Mouse (Mus musculus): ENCODE measurements around the gene Dnaja3. TPM values are rescaled to one million over a fixed set of nuclear protein-coding genes. Genes with fewer than 3 reads are reported as not detected.
A peak's percentile ranks its signal among the peaks of the same experiment; 100 is the strongest.
"Not testable (repeated sequence)": the region's sequence is repeated elsewhere in the genome, so short reads cannot be mapped to it uniquely, and the experiment has no call there.

Gene Dnaja3
- polyA plus RNA-seq, 1 experiment from 2014 or later, result 58.3 TPM

DNA sequence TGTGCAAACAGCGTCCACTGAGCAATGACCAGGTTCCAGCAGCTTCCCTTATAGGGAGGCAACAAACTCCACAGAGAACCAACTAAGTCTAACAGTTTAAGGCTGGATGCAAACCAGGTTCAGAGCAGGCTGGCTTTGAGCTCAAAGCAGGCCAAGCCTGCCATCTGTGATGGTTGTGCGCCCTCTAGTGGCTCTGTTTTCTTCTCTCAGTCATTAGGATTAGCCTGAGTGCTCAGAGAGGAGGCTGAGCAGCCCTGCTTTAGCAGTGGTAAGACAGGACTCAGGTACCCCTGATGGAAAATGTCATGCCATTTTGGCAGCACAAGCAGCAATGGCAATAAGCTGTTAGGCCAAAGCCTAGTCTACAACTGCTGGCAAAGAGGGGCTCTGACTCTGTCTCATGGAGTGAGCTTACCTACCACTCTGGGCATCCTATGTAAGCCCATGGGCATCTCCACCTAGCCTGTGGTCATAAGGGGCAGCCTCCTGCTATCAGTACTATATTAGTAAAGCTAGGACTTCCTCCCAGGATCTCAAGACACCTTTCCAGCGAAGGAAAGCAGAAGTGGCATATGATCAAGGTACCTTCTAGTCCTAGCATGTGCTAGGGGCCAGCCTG, 27.5 kb downstream of the Dnaja3 start:
- H3K27me3 ChIP-seq (ENCODE audit: control insufficient read depth, insufficient read depth, low read length), result no peaks in the 10 kb centered on the region
- peak overlapping the region; percentile 34; the same call in 1 of the 2 replicates for H3K9ac ChIP-seq (replicated peaks; ENCODE audit: low read length)
- no peak overlapping the region for H3K4me3 ChIP-seq (ENCODE audit: low read depth, low read length)
- H3K27ac ChIP-seq (replicated peaks; ENCODE audit: low read depth, low read length), result no peak overlapping the region
- H3K4me1 ChIP-seq (ENCODE audit: control insufficient read depth, insufficient read depth, low read length), result no peaks in the 10 kb centered on the region
- no peaks in the 10 kb centered on the region for H3K36me3 ChIP-seq (replicated peaks; ENCODE audit: control insufficient read depth, insufficient read depth, low read depth, low read length)
- WGBS, result 20% methylated on average over 3 of the region's 3 CpGs
- H3K9me3 ChIP-seq (replicated peaks; ENCODE audit: control insufficient read depth, low read length), result no peaks in the 10 kb centered on the region
- no peak overlapping the region for H3K4me2 ChIP-seq (ENCODE audit: low read depth, low read length)
- ATAC-seq (replicated peaks; ENCODE audit: insufficient number of reproducible peaks, low FRiP score, low TSS enrichment, low read depth) (peak; percentile 76; the same call in 1 of the 2 replicates), DNase-seq (ENCODE audit: low spot score) (peak; percentile 97)

GRCm38 (mm10) chr16:4670317-4670716, 30.5 kb downstream of the Dnaja3 start:
- no peaks in the 10 kb centered on the region for H3K36me3 ChIP-seq (replicated peaks; ENCODE audit: control insufficient read depth, insufficient read depth, low read depth, low read length)
- H3K4me2 ChIP-seq (ENCODE audit: low read depth, low read length), result no peak overlapping the region
- WGBS, result 70% methylated on average over 5 of the region's 5 CpGs
- no peaks in the 10 kb centered on the region for H3K27me3 ChIP-seq (ENCODE audit: control insufficient read depth, insufficient read depth, low read length)
- no peak for DNase-seq (ENCODE audit: low spot score)
- no peak overlapping the region for H3K9ac ChIP-seq (replicated peaks; ENCODE audit: low read length)
- no peak overlapping the region for H3K4me3 ChIP-seq (ENCODE audit: low read depth, low read length)
- no peaks in the 10 kb centered on the region for H3K9me3 ChIP-seq (replicated peaks; ENCODE audit: control insufficient read depth, low read length)
- H3K4me1 ChIP-seq (ENCODE audit: control insufficient read depth, insufficient read depth, low read length), result no peaks in the 10 kb centered on the region
- ATAC-seq (replicated peaks; ENCODE audit: insufficient number of reproducible peaks, low FRiP score, low TSS enrichment, low read depth), result no peak
- H3K27ac ChIP-seq (replicated peaks; ENCODE audit: low read depth, low read length), result no peak overlapping the region

GRCm38 (mm10) chr16:4674091-4674490, 34.3 kb downstream of the Dnaja3 start:
- 86% methylated on average over 4 of the region's 4 CpGs for WGBS
- no peak overlapping the region for H3K4me2 ChIP-seq (ENCODE audit: low read depth, low read length)
- H3K4me1 ChIP-seq (ENCODE audit: control insufficient read depth, insufficient read depth, low read length), result no peaks in the 10 kb centered on the region; the same call in 1 of the 2 replicates
- H3K9ac ChIP-seq (replicated peaks; ENCODE audit: low read length), result no peak overlapping the region
- ATAC-seq (replicated peaks; ENCODE audit: insufficient number of reproducible peaks, low FRiP score, low TSS enrichment, low read depth) (no peak), DNase-seq (ENCODE audit: low spot score) (no peak)
- no peaks in the 10 kb centered on the region for H3K9me3 ChIP-seq (replicated peaks; ENCODE audit: control insufficient read depth, low read length)
- no peaks in the 10 kb centered on the region for H3K36me3 ChIP-seq (replicated peaks; ENCODE audit: control insufficient read depth, insufficient read depth, low read depth, low read length)
- no peak overlapping the region for H3K4me3 ChIP-seq (ENCODE audit: low read depth, low read length)
- H3K27ac ChIP-seq (replicated peaks; ENCODE audit: low read depth, low read length), result no peak overlapping the region
- no peaks in the 10 kb centered on the region for H3K27me3 ChIP-seq (ENCODE audit: control insufficient read depth, insufficient read depth, low read length)

GRCm38 (mm10) chr16:4676836-4677235, 37.0 kb downstream of the Dnaja3 start:
- H3K27me3 ChIP-seq (ENCODE audit: control insufficient read depth, insufficient read depth, low read length), result no peaks in the 10 kb centered on the region
- H3K9ac ChIP-seq (replicated peaks; ENCODE audit: low read length), result no peak overlapping the region
- ATAC-seq (replicated peaks; ENCODE audit: insufficient number of reproducible peaks, low FRiP score, low TSS enrichment, low read depth) (no peak), DNase-seq (ENCODE audit: low spot score) (no peak)
- no peaks in the 10 kb centered on the region for H3K36me3 ChIP-seq (replicated peaks; ENCODE audit: control insufficient read depth, insufficient read depth, low read depth, low read length)
- no peak overlapping the region for H3K27ac ChIP-seq (replicated peaks; ENCODE audit: low read depth, low read length)
- H3K4me3 ChIP-seq (ENCODE audit: low read depth, low read length), result no peak overlapping the region
- H3K4me1 ChIP-seq (ENCODE audit: control insufficient read depth, insufficient read depth, low read length), result no peaks in the 10 kb centered on the region; the same call in 1 of the 2 replicates
- 94% methylated on average over 5 of the region's 5 CpGs for WGBS
- H3K4me2 ChIP-seq (ENCODE audit: low read depth, low read length), result no peak overlapping the region
- no peaks in the 10 kb centered on the region for H3K9me3 ChIP-seq (replicated peaks; ENCODE audit: control insufficient read depth, low read length)

- no peak overlapping the region for H3K9ac ChIP-seq (replicated peaks; ENCODE audit: low read length)
- no peak overlapping the region for H3K4me3 ChIP-seq (ENCODE audit: low read depth, low read length)
- ATAC-seq (replicated peaks; ENCODE audit: insufficient number of reproducible peaks, low FRiP score, low TSS enrichment, low read depth), result no peak
Observed at GRCm38 (mm10) chr16:4678080-4678479, 38.3 kb downstream of the Dnaja3 start.

GRCm38 (mm10) chr16:4679121-4680018, 39.6 kb downstream of the Dnaja3 start, which contains the start of gene Coro7:
Coro7 (minus strand) TSS chr16:4679777.
- Histone ChIP-seq H3K27ac (replicated peaks; ENCODE audit: low read depth, low read length) (no peak within 1 kb of the TSS), H3K9me3 (replicated peaks; ENCODE audit: control insufficient read depth, low read length) (no peaks in the 10 kb centered on the region), H3K9ac (replicated peaks; ENCODE audit: low read length) (peak within 1 kb of the TSS; percentile 69), H3K36me3 (replicated peaks; ENCODE audit: control insufficient read depth, insufficient read depth, low read depth, low read length) (no peaks in the 10 kb centered on the region), H3K4me1 (ENCODE audit: control insufficient read depth, insufficient read depth, low read length) (no peaks in the 10 kb centered on the region; the same call in none of the 2 replicates), H3K4me3 (ENCODE audit: low read depth, low read length) (peak within 1 kb of the TSS; percentile 65), H3K4me2 (ENCODE audit: low read depth, low read length) (peak within 1 kb of the TSS; percentile 90), H3K27me3 (ENCODE audit: control insufficient read depth, insufficient read depth, low read length) (no peaks in the 10 kb centered on the region)
- ATAC-seq (replicated peaks; ENCODE audit: insufficient number of reproducible peaks, low FRiP score, low TSS enrichment, low read depth) (peak; percentile 86), DNase-seq (ENCODE audit: low spot score) (peak; percentile 94)
- WGBS, result under 1% methylated on average over 47 of the region's 47 CpGs

More at GRCm38 (mm10) chr16:4678080-4678479, 38.3 kb downstream of the Dnaja3 start:
- H3K36me3 ChIP-seq (replicated peaks; ENCODE audit: control insufficient read depth, insufficient read depth, low read depth, low read length), result no peaks in the 10 kb centered on the region
- no peak overlapping the region for H3K4me2 ChIP-seq (ENCODE audit: low read depth, low read length)
- no peaks in the 10 kb centered on the region; the same call in none of the 2 replicates for H3K4me1 ChIP-seq (ENCODE audit: control insufficient read depth, insufficient read depth, low read length)
- no peaks in the 10 kb centered on the region for H3K27me3 ChIP-seq (ENCODE audit: control insufficient read depth, insufficient read depth, low read length)
- H3K27ac ChIP-seq (replicated peaks; ENCODE audit: low read depth, low read length), result no peak overlapping the region
- DNase-seq (ENCODE audit: low spot score), result no peak
- WGBS, result 84% methylated on average over 5 of the region's 5 CpGs
- H3K9me3 ChIP-seq (replicated peaks; ENCODE audit: control insufficient read depth, low read length), result no peaks in the 10 kb centered on the region

DNA sequence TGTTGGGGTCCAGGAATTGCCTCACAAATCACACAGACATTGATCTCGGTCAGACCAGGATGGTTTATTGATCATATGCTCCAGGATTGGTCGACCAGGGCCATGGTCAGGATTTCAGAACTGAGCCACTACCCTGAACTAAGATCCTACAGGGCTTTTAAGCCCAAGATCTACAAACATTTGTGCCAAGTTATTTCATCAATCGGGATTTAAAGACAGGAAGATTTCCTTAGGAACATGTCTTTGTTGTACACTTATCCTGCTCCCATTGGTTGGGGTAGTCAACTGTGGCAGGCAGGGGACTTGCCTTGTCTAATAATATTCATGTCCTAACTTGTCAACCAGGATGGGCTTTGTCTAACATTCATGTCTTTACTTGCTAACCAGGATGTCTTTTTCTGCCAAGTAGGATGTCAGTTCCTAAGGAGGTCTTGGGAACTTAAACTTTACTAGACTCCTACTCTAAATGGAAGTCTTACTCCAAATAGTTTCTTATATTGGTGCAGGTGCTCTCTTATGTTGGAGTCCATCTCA, 41.2 kb downstream of the Dnaja3 start:
- H3K9ac ChIP-seq (replicated peaks; ENCODE audit: low read length); H3K9me3 ChIP-seq (replicated peaks; ENCODE audit: control insufficient read depth, low read length); H3K4me2 ChIP-seq (ENCODE audit: low read depth, low read length); H3K36me3 ChIP-seq (replicated peaks; ENCODE audit: control insufficient read depth, insufficient read depth, low read depth, low read length); ATAC-seq (replicated peaks; ENCODE audit: insufficient number of reproducible peaks, low FRiP score, low TSS enrichment, low read depth); H3K27ac ChIP-seq (replicated peaks; ENCODE audit: low read depth, low read length); H3K4me3 ChIP-seq (ENCODE audit: low read depth, low read length); DNase-seq (ENCODE audit: low spot score); H3K27me3 ChIP-seq (ENCODE audit: control insufficient read depth, insufficient read depth, low read length); H3K4me1 ChIP-seq (ENCODE audit: control insufficient read depth, insufficient read depth, low read length): not testable (repeated sequence)
- 79% methylated on average over 3 of the region's 3 CpGs for WGBS
